Mouse (Mus musculus): ENCODE measurements around the gene Lama2.

Gene Lama2

GRCm38 (mm10) chr10:27188630-27189365, 430.8 kb downstream of the Lama2 start:
- in situ Hi-C loops (cut with MboI, MseI) = no loop called here

GRCm38 (mm10) chr10:27184185-27184584, 435.4 kb downstream of the Lama2 start:
- in situ Hi-C loops (cut with MboI, MseI) = no loop called here

- in situ Hi-C loops (cut with MboI, MseI) = no loop called here
These were observed 445.3 kb downstream of the Lama2 start for GRCm38 (mm10) chr10:27174271-27174670.

- in situ Hi-C loops (cut with MboI, MseI) = no loop called here
These were observed 454.8 kb downstream of the Lama2 start for GRCm38 (mm10) chr10:27164738-27165137.

- in situ Hi-C loops (cut with MboI, MseI) = no loop called here
These were observed 457.2 kb downstream of the Lama2 start for GRCm38 (mm10) chr10:27162364-27162763.

- in situ Hi-C loops (cut with MboI, MseI) = no loop called here
These were observed 469.3 kb downstream of the Lama2 start for GRCm38 (mm10) chr10:27150220-27150619.

- in situ Hi-C loops (cut with MboI, MseI) = no loop called here
These were observed 479.1 kb downstream of the Lama2 start for GRCm38 (mm10) chr10:27140422-27140821.

GRCm38 (mm10) chr10:27135768-27136167, 483.8 kb downstream of the Lama2 start:
- in situ Hi-C loops (cut with MboI, MseI) = no loop called here

GRCm38 (mm10) chr10:27133135-27133534, 486.4 kb downstream of the Lama2 start:
- in situ Hi-C loops (cut with MboI, MseI) = no loop called here

GRCm38 (mm10) chr10:27127454-27127853, 492.1 kb downstream of the Lama2 start:
- in situ Hi-C loops (cut with MboI, MseI) = no loop called here

GRCm38 (mm10) chr10:27123763-27124162, 495.8 kb downstream of the Lama2 start:
- in situ Hi-C loops (cut with MboI, MseI) = no loop called here

GRCm38 (mm10) chr10:27117815-27118214, 501.7 kb downstream of the Lama2 start:
- in situ Hi-C loops (cut with MboI, MseI) = no loop called here

- in situ Hi-C loops (cut with MboI, MseI) = no loop called here
These were observed 502.5 kb downstream of the Lama2 start for GRCm38 (mm10) chr10:27116938-27117647.

GRCm38 (mm10) chr10:27114131-27114530, 505.4 kb downstream of the Lama2 start:
- in situ Hi-C loops (cut with MboI, MseI) = no loop called here

GRCm38 (mm10) chr10:27103811-27104210, 515.7 kb downstream of the Lama2 start:
- in situ Hi-C loops (cut with MboI, MseI) = no loop called here

GRCm38 (mm10) chr10:27101800-27102353, 517.7 kb downstream of the Lama2 start:
- in situ Hi-C loops (cut with MboI, MseI) = no loop called here

GRCm38 (mm10) chr10:27077113-27077512, 542.4 kb downstream of the Lama2 start:
- in situ Hi-C loops (cut with MboI, MseI) = no loop called here

- in situ Hi-C loops (cut with MboI, MseI) = no loop called here
These were observed 550.6 kb downstream of the Lama2 start for GRCm38 (mm10) chr10:27068794-27069435.

- in situ Hi-C loops (cut with MboI, MseI) = no loop called here
These were observed 555.9 kb downstream of the Lama2 start for GRCm38 (mm10) chr10:27063671-27064070.

GRCm38 (mm10) chr10:27054488-27054887, 565.1 kb downstream of the Lama2 start:
- in situ Hi-C loops (cut with MboI, MseI) = no loop called here

GRCm38 (mm10) chr10:27047196-27047595, 572.4 kb downstream of the Lama2 start:
- in situ Hi-C loops (cut with MboI, MseI) = no loop called here

GRCm38 (mm10) chr10:27041812-27042211, 577.7 kb downstream of the Lama2 start:
- in situ Hi-C loops (cut with MboI, MseI) = no loop called here
